Comparison of ENCODE assay signal across 11 mouse cellular contexts in the genomic region with DNA sequence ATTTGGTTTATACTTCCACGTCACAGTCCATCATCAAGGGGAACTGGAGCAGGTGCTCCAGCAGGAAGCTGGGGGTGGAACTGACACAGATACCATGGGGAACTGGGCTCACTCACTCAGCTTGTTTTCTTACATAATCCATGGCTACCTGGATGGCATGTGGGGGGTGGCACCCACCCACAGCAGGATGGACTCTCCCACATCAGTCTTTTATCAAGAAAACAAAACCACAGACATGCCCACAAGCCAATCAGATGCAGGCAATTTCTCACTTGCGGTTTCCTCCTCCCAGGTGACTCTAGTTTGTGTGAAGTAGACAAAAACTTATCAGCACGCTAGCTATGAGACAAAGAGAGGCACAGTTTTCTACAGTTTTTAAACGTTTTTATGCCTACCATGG. TPM values are rescaled to one million over a fixed set of nuclear protein-coding genes. Genes with fewer than 3 reads are reported as not detected.
DNase-seq lines count a peak whose midpoint lies in the region; ATAC-seq lines count a peak whose summit lies in the region.
"Had no signal": no experiment of that assay in that cellular context is flagged by ENCODE, and none has a peak within 500 bp of the region (broad histone marks: within the 10 kb centered on the region; RNA-seq: fewer than 3 reads in every experiment).

No protein-coding gene starts in this region.

- WGBS in limb, embryonic 10.5 days = 77% methylated on average over 4 of the region's 4 CpGs

- H3K27ac ChIP-seq in limb, embryonic 10.5 days = no peak overlapping the region
- H3K27ac ChIP-seq: embryonic facial prominence, embryonic 15.5 days; hindbrain, embryonic 12.5 days had no signal

- no peaks in the 10 kb centered on the region for H3K4me1 ChIP-seq in limb, embryonic 10.5 days
- H3K4me1 ChIP-seq: embryonic facial prominence, embryonic 15.5 days had no signal

- H3K36me3 ChIP-seq in limb, embryonic 10.5 days = 0 out of 2 replicates have a peak, but pooled peaks cover 12% of the 10 kb centered on the region

- DNase-seq in A20 (ENCODE audit: low read depth, low spot score) = peak; percentile 15
- DNase-seq in embryo, embryonic 10 days (ENCODE audit: low spot score) = no peak
- DNase-seq in adrenal gland, postnatal 25 days = no peak
- DNase-seq in kidney, postnatal 4 days = no peak
- DNase-seq in limb, embryonic 10.5 days (ENCODE audit: low spot score) = no peak
- DNase-seq: cerebellum, adult 2 months had no signal

- no peaks in the 10 kb centered on the region for H3K9me3 ChIP-seq in limb, embryonic 10.5 days (replicated peaks)
- H3K9me3 ChIP-seq: embryonic facial prominence, embryonic 15.5 days; hindbrain, embryonic 12.5 days had no signal

- no peaks in the 10 kb centered on the region for H3K27me3 ChIP-seq in limb, embryonic 10.5 days (ENCODE audit: low read depth, poor library complexity, severe bottlenecking)
- H3K27me3 ChIP-seq: embryonic facial prominence, embryonic 15.5 days; hindbrain, embryonic 12.5 days had no signal

- H3K4me3 ChIP-seq in limb, embryonic 10.5 days = no peak overlapping the region
- H3K4me3 ChIP-seq: embryonic facial prominence, embryonic 15.5 days; hindbrain, embryonic 12.5 days had no signal

- peak; percentile 89 for ATAC-seq in CD4-positive, CD25-positive, alpha-beta regulatory T cell, adult 4 months
- peak; percentile 82 to 93 for ATAC-seq in hematopoietic stem cell, adult 5-6 weeks (replicated peaks in 1 of 2; ENCODE audit: insufficient read depth in 1 of 2, low FRiP score in 2 of 2, low TSS enrichment in 1 of 2, low read depth in 1 of 2, poor library complexity in 2 of 2, severe bottlenecking in 2 of 2)
- peak; percentile 75 for ATAC-seq in neutrophil, adult 5-6 weeks (ENCODE audit: extremely low read depth, insufficient number of reproducible peaks, low FRiP score, poor library complexity, severe bottlenecking)

RNA-seq across cellular contexts. Expression of a gene that starts 37.6 kb away (rescaled TPM):
- polyA plus RNA-seq in CD4-positive, CD25-positive, alpha-beta regulatory T cell, adult 4 months (2017; shearing (Covaris generic)) = not detected
- not detected in 2 replicates for total RNA-seq in hematopoietic stem cell, adult 5-6 weeks (2017)
- total RNA-seq in neutrophil, adult 5-6 weeks (2017) = 1.4 TPM in 1 of 2 replicates, not detected in the other
- total RNA-seq in adrenal gland, postnatal 25 days (2021) = 2.0 and 4.3 TPM in 2 replicates
- polyA plus RNA-seq in limb, embryonic 10.5 days (2016; fragmentation: Nextera tagmentation; extraction: Ambion mirVana) = 4.0 and 6.0 TPM in 2 replicates

RNA-seq across cellular contexts. Expression of a gene that starts 37.9 kb away (rescaled TPM):
- polyA plus RNA-seq in CD4-positive, CD25-positive, alpha-beta regulatory T cell, adult 4 months (2017; shearing (Covaris generic)) = 1 to 10 TPM; 4.8 to 7.9 TPM
- 32.5 and 48.3 TPM in 2 replicates for total RNA-seq in hematopoietic stem cell, adult 5-6 weeks (2017)
- total RNA-seq in neutrophil, adult 5-6 weeks (2017) = 37.5 and 43.6 TPM in 2 replicates
- 19.1 and 20.3 TPM in 2 replicates for total RNA-seq in adrenal gland, postnatal 25 days (2021)
- 46.8 and 56.1 TPM in 2 replicates for polyA plus RNA-seq in limb, embryonic 10.5 days (2016; fragmentation: Nextera tagmentation; extraction: Ambion mirVana)
